25 mouse cellular contexts compared by ENCODE assay signal in genomic region chr1:148392673-148393072, GRCm38 (mm10).
A peak's percentile ranks its signal among the peaks of the same experiment; 100 is the strongest.
DNase-seq lines count a peak whose midpoint lies in the region; ATAC-seq and TF ChIP-seq lines count a peak whose summit lies in the region.
"Had no signal": no experiment of that assay in that cellular context is flagged by ENCODE, and none has a peak within 500 bp of the region (broad histone marks: within the 10 kb centered on the region; RNA-seq: fewer than 3 reads in every experiment).

No protein-coding gene starts in this region.

- no peak overlapping the region for H3K27ac ChIP-seq in forebrain, embryonic 13.5 days
- H3K27ac ChIP-seq in forebrain, embryonic 12.5 days = no peak overlapping the region
- no peak overlapping the region for H3K27ac ChIP-seq in midbrain, postnatal 0 days (ENCODE audit: low read depth, low read length)
- no peak overlapping the region for H3K27ac ChIP-seq in midbrain, embryonic 13.5 days
- H3K27ac ChIP-seq: embryonic facial prominence, embryonic 12.5 days; heart, embryonic 10.5 days; hindbrain, embryonic 15.5 days; intestine, embryonic 15.5 days; left cerebral cortex, adult 2 months; limb, embryonic 10.5 days; neural tube, embryonic 13.5 days; stomach, embryonic 15.5 days had no signal

- H3K36me3 ChIP-seq in forebrain, embryonic 13.5 days (ENCODE audit: poor library complexity, severe bottlenecking) = no peaks in the 10 kb centered on the region
- H3K36me3 ChIP-seq in forebrain, embryonic 12.5 days (replicated peaks) = no peaks in the 10 kb centered on the region
- H3K36me3 ChIP-seq in midbrain, postnatal 0 days (ENCODE audit: insufficient read depth, low read length) = no peaks in the 10 kb centered on the region
- no peaks in the 10 kb centered on the region for H3K36me3 ChIP-seq in midbrain, embryonic 13.5 days
- H3K36me3 ChIP-seq: embryonic facial prominence, embryonic 12.5 days; heart, embryonic 10.5 days; hindbrain, embryonic 15.5 days; intestine, embryonic 15.5 days; limb, embryonic 10.5 days; neural tube, embryonic 13.5 days; stomach, embryonic 15.5 days had no signal

- H3K4me1 ChIP-seq in forebrain, embryonic 13.5 days = no peaks in the 10 kb centered on the region
- H3K4me1 ChIP-seq in forebrain, embryonic 12.5 days = no peaks in the 10 kb centered on the region
- no peaks in the 10 kb centered on the region for H3K4me1 ChIP-seq in midbrain, postnatal 0 days (ENCODE audit: insufficient read depth, low read length)
- H3K4me1 ChIP-seq in midbrain, embryonic 13.5 days (replicated peaks) = 0 out of 2 replicates have a peak, but pooled peaks cover 3% of the 10 kb centered on the region
- H3K4me1 ChIP-seq: embryonic facial prominence, embryonic 12.5 days; heart, embryonic 10.5 days; hindbrain, embryonic 15.5 days; intestine, embryonic 15.5 days; limb, embryonic 10.5 days; neural tube, embryonic 13.5 days; stomach, embryonic 15.5 days had no signal

- peak; percentile 3 for DNase-seq in cerebellum, adult 9-10 months
- DNase-seq in cerebellum, adult 11-12 months = no peak
- DNase-seq in midbrain, postnatal 0 days (ENCODE audit: low spot score) = peak; percentile 44
- no peak for DNase-seq in thymus, postnatal 25 days
- DNase-seq in urinary bladder, postnatal 14 days (ENCODE audit: low spot score) = no peak
- DNase-seq: adrenal gland, postnatal 10 days; gastrocnemius, postnatal 10 days; heart, postnatal 4 days; kidney, adult 8-10 months; kidney, postnatal 10 days; lung, postnatal 4 days; right cerebral cortex, adult 18-20 months; thymus, postnatal 4 days had no signal

- TF ChIP-seq CTCF in midbrain, postnatal 0 days (IDR thresholded peaks at IDR 0.05) = no peak

- no peaks in the 10 kb centered on the region for H3K9me3 ChIP-seq in forebrain, embryonic 13.5 days (replicated peaks)
- H3K9me3 ChIP-seq in forebrain, embryonic 12.5 days = no peaks in the 10 kb centered on the region
- H3K9me3 ChIP-seq in midbrain, postnatal 0 days (ENCODE audit: low read length) = no peaks in the 10 kb centered on the region
- H3K9me3 ChIP-seq in midbrain, embryonic 13.5 days = no peaks in the 10 kb centered on the region
- H3K9me3 ChIP-seq: embryonic facial prominence, embryonic 12.5 days; heart, embryonic 10.5 days; hindbrain, embryonic 15.5 days; intestine, embryonic 15.5 days; limb, embryonic 10.5 days; neural tube, embryonic 13.5 days; stomach, embryonic 15.5 days had no signal

- H3K27me3 ChIP-seq in forebrain, embryonic 13.5 days = no peaks in the 10 kb centered on the region
- H3K27me3 ChIP-seq in forebrain, embryonic 12.5 days = no peaks in the 10 kb centered on the region
- H3K27me3 ChIP-seq in midbrain, postnatal 0 days (ENCODE audit: insufficient read depth, low read length) = no peaks in the 10 kb centered on the region
- H3K27me3 ChIP-seq in midbrain, embryonic 13.5 days = no peaks in the 10 kb centered on the region
- H3K27me3 ChIP-seq: embryonic facial prominence, embryonic 12.5 days; hindbrain, embryonic 15.5 days; intestine, embryonic 15.5 days; neural tube, embryonic 13.5 days; stomach, embryonic 15.5 days had no signal

- no peak overlapping the region for H3K4me3 ChIP-seq in forebrain, embryonic 13.5 days
- no peak overlapping the region for H3K4me3 ChIP-seq in forebrain, embryonic 12.5 days (replicated peaks)
- H3K4me3 ChIP-seq in midbrain, postnatal 0 days (ENCODE audit: low read depth, low read length) = no peak overlapping the region
- no peak overlapping the region for H3K4me3 ChIP-seq in midbrain, embryonic 13.5 days (replicated peaks)
- H3K4me3 ChIP-seq: embryonic facial prominence, embryonic 12.5 days; heart, embryonic 10.5 days; hindbrain, embryonic 15.5 days; intestine, embryonic 15.5 days; left cerebral cortex, adult 2 months; limb, embryonic 10.5 days; myocyte; neural tube, embryonic 13.5 days; stomach, embryonic 15.5 days had no signal

- H3K4me2 ChIP-seq in forebrain, embryonic 13.5 days = no peak overlapping the region
- H3K4me2 ChIP-seq in forebrain, embryonic 12.5 days = no peak overlapping the region
- no peak overlapping the region for H3K4me2 ChIP-seq in midbrain, postnatal 0 days (ENCODE audit: low read depth, low read length, poor library complexity, severe bottlenecking)
- no peak overlapping the region for H3K4me2 ChIP-seq in midbrain, embryonic 13.5 days (replicated peaks)
- H3K4me2 ChIP-seq: embryonic facial prominence, embryonic 12.5 days; hindbrain, embryonic 15.5 days; intestine, embryonic 15.5 days; neural tube, embryonic 13.5 days; stomach, embryonic 15.5 days had no signal

- peak; percentile 63; the same call in 1 of the 2 replicates for ATAC-seq in forebrain, embryonic 13.5 days
- ATAC-seq in forebrain, embryonic 12.5 days (ENCODE audit: low FRiP score) = no peak
- no peak for ATAC-seq in midbrain, postnatal 0 days (ENCODE audit: low FRiP score)
- ATAC-seq in midbrain, embryonic 13.5 days = no peak
- ATAC-seq: intestine, embryonic 15.5 days had no signal

- WGBS in forebrain, embryonic 13.5 days = 33% methylated on average over 3 of the region's 3 CpGs
- WGBS in forebrain, embryonic 12.5 days = 48% methylated on average over 3 of the region's 3 CpGs
- 20% methylated on average over 3 of the region's 3 CpGs for WGBS in midbrain, postnatal 0 days
- WGBS in midbrain, embryonic 13.5 days = 17% methylated on average over 3 of the region's 3 CpGs

- no peak overlapping the region for H3K9ac ChIP-seq in forebrain, embryonic 13.5 days
- no peak overlapping the region for H3K9ac ChIP-seq in forebrain, embryonic 12.5 days
- H3K9ac ChIP-seq in midbrain, postnatal 0 days (replicated peaks; ENCODE audit: low read length, poor library complexity, severe bottlenecking) = no peak overlapping the region
- no peak overlapping the region for H3K9ac ChIP-seq in midbrain, embryonic 13.5 days (replicated peaks)
- H3K9ac ChIP-seq: embryonic facial prominence, embryonic 12.5 days; hindbrain, embryonic 15.5 days; intestine, embryonic 15.5 days; neural tube, embryonic 13.5 days; stomach, embryonic 15.5 days had no signal

Comparison
In these comparisons a context has a peak if more than half of its experiments do, and no peak if none do; other contexts are left out.
1. DNase-seq: peak in cerebellum, adult 9-10 months (single experiment) and midbrain, postnatal 0 days (single experiment); none in cerebellum, adult 11-12 months (single experiment), thymus, postnatal 25 days (single experiment) and urinary bladder, postnatal 14 days (single experiment).